Mouse (Mus musculus) urinary bladder, adult 18-20 months (tissue): ENCODE results near the gene Hsd11b1.

Experiments
- DNase-seq, 2 experiments: peaks; one replicate each; pipeline ENCODE4 v3.0.0; 2022; ENCODE audit warnings: low spot score in 2 of 2, mixed read lengths in 2 of 2

Gene Hsd11b1

DNA sequence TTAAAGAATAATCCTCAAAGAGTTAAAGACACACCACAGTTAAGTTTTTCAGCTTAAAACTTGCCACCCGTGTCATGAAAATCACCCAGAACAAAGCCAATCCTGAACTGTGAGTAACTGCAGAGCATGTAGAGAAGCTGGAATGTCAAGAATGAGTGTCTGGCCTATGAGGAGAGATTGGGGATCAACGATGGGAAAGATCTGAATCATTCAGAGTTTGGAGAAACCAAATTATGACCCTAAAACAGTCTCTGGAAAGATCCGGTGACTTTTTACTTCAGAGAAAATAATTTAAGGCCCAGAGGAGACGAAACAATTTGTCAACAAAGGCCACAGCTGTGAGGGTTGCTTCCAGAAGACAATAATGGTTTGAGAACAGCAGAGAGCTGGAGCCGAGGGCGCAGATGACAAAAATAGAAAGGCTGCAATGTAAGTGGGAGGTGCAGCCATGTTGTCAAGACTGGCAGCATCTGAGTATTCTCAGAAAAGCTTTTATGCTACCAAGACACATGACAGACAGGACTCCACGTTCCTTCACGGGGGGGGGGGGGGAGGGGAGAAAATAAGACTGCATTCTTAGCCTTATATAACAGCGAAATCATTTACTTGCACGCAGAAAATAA lies 20.2 kb downstream of the Hsd11b1 start:
- no peak for DNase-seq

GRCm38 (mm10) chr1:193242863-193243262 lies 21.0 kb downstream of the Hsd11b1 start:
- DNase-seq = no peak

- peak in 1 of 2 experiments; percentile 86 for DNase-seq
These were observed 21.6 kb downstream of the Hsd11b1 start for GRCm38 (mm10) chr1:193242238-193242637.

GRCm38 (mm10) chr1:193241436-193241835 lies 22.4 kb downstream of the Hsd11b1 start:
- DNase-seq = no peak

- no peak for DNase-seq
These were observed 25.4 kb downstream of the Hsd11b1 start for GRCm38 (mm10) chr1:193238426-193238825.

GRCm38 (mm10) chr1:193234930-193235329 lies 28.9 kb downstream of the Hsd11b1 start:
- DNase-seq = no peak

GRCm38 (mm10) chr1:193234130-193234645 lies 29.7 kb downstream of the Hsd11b1 start:
- DNase-seq = no peak

GRCm38 (mm10) chr1:193232732-193233131 lies 31.1 kb downstream of the Hsd11b1 start:
- no peak for DNase-seq

DNA sequence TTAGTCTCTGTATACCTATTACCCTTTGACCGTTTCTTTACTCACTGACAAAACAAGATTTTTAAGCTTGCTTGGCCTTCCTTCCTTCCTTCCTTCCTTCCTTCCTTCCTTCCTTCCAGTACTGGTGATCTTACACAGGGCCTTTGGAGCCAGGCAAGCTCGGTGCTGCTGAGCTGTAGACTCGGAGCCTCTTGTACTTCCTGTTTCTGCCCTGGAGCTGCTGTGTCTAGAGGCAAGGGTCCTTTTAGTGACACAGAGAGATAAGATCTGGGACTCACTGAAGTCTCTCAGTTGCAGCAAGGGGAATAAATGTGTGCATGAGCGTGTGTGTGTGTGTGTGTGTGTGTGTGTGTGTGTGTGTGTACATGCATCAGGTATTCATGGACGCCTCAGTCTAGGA lies 32.9 kb downstream of the Hsd11b1 start:
- no peak for DNase-seq

DNA sequence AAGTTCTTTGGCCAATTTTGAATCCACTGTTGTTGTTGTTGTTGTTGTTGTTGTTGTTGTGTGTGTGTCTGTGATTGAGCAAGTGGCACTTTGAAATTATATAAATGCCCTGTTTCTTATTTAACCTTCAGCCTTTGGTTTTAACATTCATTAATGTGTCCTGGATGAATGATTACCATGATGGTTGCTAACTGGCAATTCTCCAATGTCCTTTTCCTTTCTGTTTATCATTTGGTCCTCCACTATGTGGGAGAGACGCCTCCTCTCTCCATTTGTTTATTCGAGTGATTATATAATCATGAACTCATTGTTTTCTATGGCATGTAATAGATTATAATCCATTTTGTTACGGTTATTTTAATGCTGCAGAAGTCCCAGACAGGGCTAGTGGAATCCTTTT lies 33.3 kb downstream of the Hsd11b1 start:
- no peak for DNase-seq

DNA sequence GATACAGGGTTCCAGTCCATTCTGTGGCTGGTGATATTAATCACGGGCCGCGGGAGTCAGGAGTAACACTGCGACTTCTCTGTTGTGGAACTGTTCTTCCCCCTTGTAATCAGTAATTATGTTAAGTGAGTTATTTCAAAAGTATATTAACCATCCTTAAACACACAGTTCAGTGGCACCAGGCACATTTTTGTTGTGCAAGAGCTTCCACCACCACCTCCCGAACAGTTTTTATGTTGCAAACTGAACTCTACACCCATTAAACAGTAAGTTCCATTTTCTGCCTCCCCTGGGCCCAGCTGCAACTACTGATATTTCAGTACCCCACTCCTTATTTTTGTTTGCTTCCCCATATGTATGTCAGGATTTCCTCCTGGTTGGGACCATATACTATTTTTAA lies 34.3 kb downstream of the Hsd11b1 start:
- DNase-seq = no peak

- no peak for DNase-seq
These were observed 36.3 kb downstream of the Hsd11b1 start for GRCm38 (mm10) chr1:193227537-193227936.

- DNase-seq = no peak
These were observed 37.0 kb downstream of the Hsd11b1 start for GRCm38 (mm10) chr1:193226724-193227522.

- DNase-seq = no peak
These were observed 37.8 kb downstream of the Hsd11b1 start for GRCm38 (mm10) chr1:193226114-193226513.

DNA sequence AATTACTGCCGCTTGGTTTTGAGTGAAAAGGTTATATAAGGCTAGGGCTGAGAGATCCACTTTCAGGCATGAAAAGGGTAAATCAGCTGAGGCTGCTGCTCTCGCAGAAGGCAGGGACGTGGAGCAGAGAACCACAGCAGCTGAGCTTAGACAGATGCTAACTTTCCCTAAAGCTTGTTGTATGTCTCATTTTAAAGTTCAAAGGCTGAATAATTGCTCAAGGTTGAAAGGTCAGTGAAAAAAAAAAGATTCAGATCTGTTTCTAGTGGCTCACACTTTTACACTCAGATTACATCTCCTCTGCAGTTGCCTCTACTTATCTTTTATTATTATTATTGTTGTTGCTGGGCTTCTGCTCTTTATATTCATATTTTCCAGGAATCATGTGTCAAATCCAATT lies 38.3 kb downstream of the Hsd11b1 start:
- no peak for DNase-seq

DNA sequence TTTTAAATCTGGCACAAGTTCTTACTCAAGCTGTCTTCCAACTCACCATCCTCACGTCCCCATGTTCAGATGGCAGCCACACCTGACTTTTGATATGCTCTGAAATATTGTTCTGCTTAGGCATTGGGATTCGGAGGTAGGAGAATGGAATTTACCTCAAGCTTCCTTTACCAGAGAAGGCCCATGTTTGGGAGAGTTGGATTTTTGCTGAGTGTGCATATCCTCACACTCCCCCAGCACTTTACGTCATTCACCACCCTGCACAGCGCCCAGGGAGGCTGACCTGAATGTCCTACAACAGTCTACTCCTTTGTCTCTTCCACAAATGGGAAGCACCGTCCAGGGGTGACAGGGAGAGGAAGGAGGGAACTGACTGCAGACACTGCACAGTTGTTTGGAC lies 43.5 kb downstream of the Hsd11b1 start:
- DNase-seq = no peak

GRCm38 (mm10) chr1:193216000-193216399 lies 47.9 kb downstream of the Hsd11b1 start:
- DNase-seq = no peak

GRCm38 (mm10) chr1:193214053-193214452 lies 49.8 kb downstream of the Hsd11b1 start:
- no peak for DNase-seq

DNA sequence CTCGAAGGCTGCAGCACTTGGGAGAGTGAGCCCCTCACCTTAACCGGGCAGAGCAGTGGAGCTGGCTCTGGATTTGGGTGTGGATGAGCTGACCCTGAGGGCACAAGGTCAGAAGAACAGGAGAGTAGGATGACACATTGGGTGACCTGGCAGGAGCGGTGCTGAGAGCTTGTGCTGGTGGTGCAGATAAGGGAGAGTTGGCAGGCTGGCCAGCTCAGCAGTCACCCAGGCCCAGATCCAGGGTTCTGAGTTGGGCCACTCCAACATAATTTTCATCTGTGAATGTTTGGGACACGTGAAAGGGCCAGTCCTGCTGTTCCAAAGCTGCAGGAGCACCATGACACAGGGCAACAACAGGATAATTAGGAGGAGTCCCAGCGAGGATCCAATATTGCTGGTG lies 52.5 kb downstream of the Hsd11b1 start:
- DNase-seq = no peak

DNA sequence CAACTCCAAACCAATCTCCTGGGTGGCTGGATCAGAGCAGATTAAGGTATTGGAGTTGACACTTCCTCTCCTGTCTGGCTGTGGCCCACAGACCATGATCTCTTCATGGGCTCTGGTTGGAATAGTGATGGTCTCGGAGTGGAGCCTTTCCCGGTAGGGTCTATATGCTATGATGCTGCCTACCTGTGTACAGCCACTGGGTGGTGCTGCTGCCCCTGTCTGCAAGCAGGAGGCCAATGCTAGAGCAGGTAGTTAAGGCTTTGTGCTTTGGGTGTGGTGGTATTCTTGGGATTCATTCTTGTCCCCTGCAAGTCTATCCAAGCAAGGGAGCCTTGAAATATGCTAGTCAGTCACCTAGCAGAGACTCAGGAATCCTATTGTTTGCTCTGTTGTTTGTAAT lies 55.7 kb downstream of the Hsd11b1 start:
- peak; percentile 17 to 44 for DNase-seq

DNA sequence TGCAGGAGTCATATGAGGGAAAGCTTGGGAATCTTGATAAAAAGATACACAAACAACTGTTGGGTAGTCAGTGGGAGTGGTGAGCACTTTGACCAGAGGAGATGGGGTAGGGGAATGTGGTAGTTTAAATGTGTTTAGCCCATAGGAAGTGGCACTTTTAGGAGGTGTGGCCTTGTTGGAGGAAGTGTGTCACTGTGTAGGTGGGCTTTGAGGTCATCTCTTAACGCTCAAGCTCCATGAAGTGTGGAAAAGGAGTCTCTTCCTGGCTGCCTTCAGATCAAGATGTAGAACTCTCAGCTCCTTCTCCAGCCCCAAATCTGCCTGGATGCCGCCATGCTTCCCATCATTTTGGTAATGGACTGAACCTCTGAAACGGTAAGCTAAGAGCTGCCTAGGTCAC lies 56.4 kb downstream of the Hsd11b1 start, which contains the start of gene Lamb3:
Gene Lamb3, plus strand, starts transcription at position 197 of the 400 bp plus-strand sequence.
- DNase-seq = no peak

GRCm38 (mm10) chr1:193205431-193205830 lies 58.4 kb downstream of the Hsd11b1 start:
- DNase-seq = no peak

DNA sequence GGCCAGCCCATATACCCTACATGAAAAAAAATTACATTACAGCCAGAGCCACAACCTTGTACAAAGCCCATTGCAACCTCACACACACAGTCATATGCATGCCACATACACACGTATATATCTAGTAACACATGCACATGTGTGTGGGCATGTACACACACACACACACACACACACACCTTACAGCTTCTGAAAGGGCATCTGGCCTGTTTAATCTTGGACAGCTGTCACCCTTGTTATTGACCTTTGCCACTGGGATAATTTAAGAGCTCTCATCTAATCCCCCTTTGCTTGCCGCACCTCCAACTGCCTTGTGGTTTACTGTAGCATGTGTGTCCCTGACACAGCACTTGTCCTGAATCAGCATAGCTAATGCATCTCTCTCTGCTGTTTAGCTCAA lies 60.1 kb downstream of the Hsd11b1 start:
- DNase-seq = no peak
